Mouse (Mus musculus): ENCODE measurements around the gene Rasl12. TPM values are rescaled to one million over a fixed set of nuclear protein-coding genes. Genes with fewer than 3 reads are reported as not detected.
A peak's percentile ranks its signal among the peaks of the same experiment; 100 is the strongest.

Rasl12 gene
- 0.08 and 0.17 TPM in 2 replicates for polyA plus RNA-seq (2015; fragmentation: Nextera tagmentation; extraction: Ambion mirVana)

DNA sequence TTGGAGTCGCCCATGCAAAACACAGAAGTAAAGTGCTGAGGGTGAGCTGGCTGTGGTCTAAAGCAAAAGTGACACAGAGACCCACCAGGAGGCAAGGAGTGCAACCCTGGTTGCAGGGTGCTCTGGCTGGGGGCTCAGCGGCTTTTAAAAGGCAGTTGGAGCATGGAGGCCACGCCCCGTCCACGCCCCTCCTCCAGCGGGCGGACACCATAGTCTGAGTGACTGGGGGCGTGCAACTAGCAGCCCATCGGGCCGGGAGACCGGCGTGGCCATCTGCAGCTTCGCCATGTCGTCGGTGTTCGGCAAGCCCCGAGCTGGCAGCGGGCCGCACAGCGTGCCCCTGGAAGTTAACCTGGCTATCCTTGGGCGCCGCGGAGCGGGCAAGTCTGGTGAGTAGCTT is at the start of gene Rasl12:
Gene Rasl12, plus strand, starts transcription at position 228 of the 400 bp plus-strand sequence.
- no peaks in the 10 kb centered on the region for H3K9me3 ChIP-seq (ENCODE audit: low read length)
- peak; percentile 38; the same call in 1 of the 2 replicates for ATAC-seq
- H3K4me2 ChIP-seq (ENCODE audit: low read depth, low read length), result peak within 1 kb of the TSS; percentile 76
- DNase-seq, result peak; percentile 71
- H3K9ac ChIP-seq (replicated peaks), result peak within 1 kb of the TSS; percentile 39; the same call in 1 of the 2 replicates
- whole genome bisulfite sequencing (ENCODE audit: insufficient replicate concordance), result 3% methylated on average over 23 of the region's 24 CpGs
- TF ChIP-seq EP300 (IDR thresholded peaks at IDR 0.05; ENCODE audit: low read depth), result no peak
- TF ChIP-seq CTCF (IDR thresholded peaks at IDR 0.05; ENCODE audit: low read depth), result no peak
- no peaks in the 10 kb centered on the region for H3K36me3 ChIP-seq (replicated peaks; ENCODE audit: insufficient read depth, low read length)
- H3K27me3 ChIP-seq (ENCODE audit: insufficient read depth, low read length), result 0 out of 2 replicates have a peak, but pooled peaks cover 5% of the 10 kb centered on the region
- peak within 1 kb of the TSS; percentile 35 for H3K4me3 ChIP-seq (ENCODE audit: low read depth, low read length)
- H3K27ac ChIP-seq (ENCODE audit: low read depth), result no peak within 1 kb of the TSS
- H3K4me1 ChIP-seq (ENCODE audit: insufficient read depth), result peaks cover 13% of the 10 kb centered on the region

DNA sequence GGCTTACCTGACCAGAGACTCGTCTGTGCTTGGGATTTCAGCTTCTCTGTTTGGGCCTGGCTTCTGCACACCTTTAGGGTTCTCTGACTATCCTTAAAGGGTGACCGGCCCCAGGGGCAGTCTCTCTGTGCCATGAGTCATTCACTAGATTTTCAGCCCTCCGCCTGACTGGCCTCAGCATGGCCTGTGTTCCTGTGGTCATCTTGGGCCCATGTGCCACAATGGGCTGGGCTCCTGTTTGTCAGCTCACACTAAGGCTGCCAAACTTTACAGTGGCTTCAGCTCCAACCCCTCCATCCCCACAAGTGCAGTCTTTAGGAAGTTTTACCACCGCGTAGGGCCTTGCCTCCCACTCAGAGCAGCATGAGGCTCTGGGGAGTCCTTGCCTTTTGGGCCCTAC is 45.1 kb upstream of the Rasl12 start:
- peaks cover 38% of the 10 kb centered on the region for H3K36me3 ChIP-seq (replicated peaks; ENCODE audit: insufficient read depth, low read length)
- ATAC-seq (no peak), DNase-seq (no peak)
- TF ChIP-seq CTCF (IDR thresholded peaks at IDR 0.05; ENCODE audit: low read depth), result no peak
- no peak for TF ChIP-seq EP300 (IDR thresholded peaks at IDR 0.05; ENCODE audit: low read depth)
- H3K4me2 ChIP-seq (ENCODE audit: low read depth, low read length), result no peak overlapping the region
- no peaks in the 10 kb centered on the region for H3K9me3 ChIP-seq (ENCODE audit: low read length)
- H3K9ac ChIP-seq (replicated peaks), result no peak overlapping the region; the same call in 1 of the 2 replicates
- no peak overlapping the region for H3K4me3 ChIP-seq (ENCODE audit: low read depth, low read length)
- 85% methylated on average over 5 of the region's 5 CpGs for WGBS (ENCODE audit: insufficient replicate concordance)
- H3K27me3 ChIP-seq (ENCODE audit: insufficient read depth, low read length), result no peaks in the 10 kb centered on the region
- peaks cover 9% of the 10 kb centered on the region for H3K4me1 ChIP-seq (ENCODE audit: insufficient read depth)
- H3K27ac ChIP-seq (ENCODE audit: low read depth), result no peak overlapping the region

DNA sequence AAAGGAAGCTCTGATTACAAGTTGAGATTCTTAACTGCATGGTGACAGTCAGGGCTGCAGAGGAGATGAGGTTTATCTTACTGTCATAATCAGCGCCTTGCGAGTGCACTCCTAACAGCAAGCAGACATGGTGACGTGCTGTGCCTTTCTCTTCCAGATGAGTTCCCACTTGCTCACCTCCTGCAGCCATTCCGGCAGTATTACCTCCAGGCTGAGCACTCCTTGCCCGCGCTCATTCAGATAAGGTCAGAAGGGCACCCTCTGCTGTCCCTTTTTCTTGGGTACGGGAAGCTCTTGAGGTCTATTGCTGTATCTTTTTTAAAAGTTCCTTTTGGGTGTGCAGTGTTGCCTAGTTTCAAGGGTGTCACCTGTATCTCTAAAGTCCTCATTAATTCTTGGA is 41.7 kb upstream of the Rasl12 start:
- Histone ChIP-seq H3K4me2 (ENCODE audit: low read depth, low read length) (no peak overlapping the region), H3K36me3 (replicated peaks; ENCODE audit: insufficient read depth, low read length) (peaks cover 64% of the 10 kb centered on the region), H3K27ac (ENCODE audit: low read depth) (no peak overlapping the region), H3K4me1 (ENCODE audit: insufficient read depth) (no peaks in the 10 kb centered on the region), H3K9me3 (ENCODE audit: low read length) (no peaks in the 10 kb centered on the region), H3K9ac (replicated peaks) (no peak overlapping the region), H3K4me3 (ENCODE audit: low read depth, low read length) (no peak overlapping the region), H3K27me3 (ENCODE audit: insufficient read depth, low read length) (no peaks in the 10 kb centered on the region)
- no peak for TF ChIP-seq EP300 (IDR thresholded peaks at IDR 0.05; ENCODE audit: low read depth)
- no peak for TF ChIP-seq CTCF (IDR thresholded peaks at IDR 0.05; ENCODE audit: low read depth)
- DNase-seq, result no peak
- no peak for ATAC-seq
- 87% methylated on average over 7 of the region's 7 CpGs for WGBS (ENCODE audit: insufficient replicate concordance)

DNA sequence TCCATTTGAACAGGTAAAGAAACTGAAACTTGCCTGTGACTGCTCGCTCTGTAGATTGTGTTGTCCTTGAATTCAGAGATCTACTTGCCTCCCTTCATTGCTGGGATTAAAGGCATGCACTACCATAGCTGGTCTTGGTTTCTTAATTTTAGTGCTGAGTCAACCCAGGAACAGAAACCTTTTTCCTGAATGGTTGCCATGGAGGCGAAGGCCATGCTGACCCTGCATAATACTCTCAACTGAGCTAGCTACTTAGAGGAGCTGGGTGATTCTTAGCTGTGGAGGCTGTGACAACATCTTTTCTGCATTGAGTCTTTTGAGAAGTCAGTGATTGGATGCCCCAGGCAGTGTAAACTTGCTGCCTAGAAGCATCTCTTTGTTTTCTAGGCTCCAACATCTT is 41.3 kb upstream of the Rasl12 start:
- TF ChIP-seq EP300 (IDR thresholded peaks at IDR 0.05; ENCODE audit: low read depth) (no peak), CTCF (IDR thresholded peaks at IDR 0.05; ENCODE audit: low read depth) (no peak)
- H3K27ac ChIP-seq (ENCODE audit: low read depth), result no peak overlapping the region
- peaks cover 65% of the 10 kb centered on the region for H3K36me3 ChIP-seq (replicated peaks; ENCODE audit: insufficient read depth, low read length)
- no peak for DNase-seq
- H3K4me2 ChIP-seq (ENCODE audit: low read depth, low read length), result no peak overlapping the region
- no peaks in the 10 kb centered on the region for H3K27me3 ChIP-seq (ENCODE audit: insufficient read depth, low read length)
- H3K9me3 ChIP-seq (ENCODE audit: low read length), result no peaks in the 10 kb centered on the region
- ATAC-seq, result no peak
- H3K4me1 ChIP-seq (ENCODE audit: insufficient read depth), result no peaks in the 10 kb centered on the region
- no peak overlapping the region for H3K9ac ChIP-seq (replicated peaks)
- no peak overlapping the region for H3K4me3 ChIP-seq (ENCODE audit: low read depth, low read length)
- 83% methylated on average over 2 of the region's 2 CpGs for WGBS (ENCODE audit: insufficient replicate concordance)

DNA sequence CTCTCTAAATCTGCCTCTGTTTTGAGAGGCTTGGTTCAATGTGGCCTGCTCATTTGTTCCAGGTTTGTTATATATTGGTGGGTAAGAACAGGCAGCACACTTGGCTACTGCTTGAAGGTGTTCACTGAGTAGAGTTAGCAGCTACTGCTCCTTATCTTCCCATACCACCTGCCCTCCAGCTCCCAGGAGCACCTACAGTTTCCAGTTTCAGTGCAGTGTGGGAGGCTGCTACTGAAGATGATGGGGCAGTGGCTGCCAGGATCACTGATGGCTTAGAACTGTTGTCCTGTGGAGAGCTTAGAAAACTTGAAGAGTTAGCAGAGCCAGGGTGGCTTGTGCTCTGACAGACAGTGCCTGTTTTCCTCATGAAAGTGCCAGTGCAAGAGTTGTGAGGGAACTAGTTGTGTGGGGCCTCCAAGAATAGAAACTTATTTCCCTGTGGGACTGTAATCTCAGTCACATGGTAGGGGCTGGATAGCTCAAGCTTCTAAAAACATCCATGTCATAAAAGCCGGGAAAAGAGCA is 39.3 kb upstream of the Rasl12 start:
- H3K27me3 ChIP-seq (ENCODE audit: insufficient read depth, low read length), result no peaks in the 10 kb centered on the region
- DNase-seq, result no peak
- H3K27ac ChIP-seq (ENCODE audit: low read depth), result no peak overlapping the region
- no peak overlapping the region for H3K4me3 ChIP-seq (ENCODE audit: low read depth, low read length)
- H3K4me2 ChIP-seq (ENCODE audit: low read depth, low read length), result no peak overlapping the region
- no peaks in the 10 kb centered on the region for H3K4me1 ChIP-seq (ENCODE audit: insufficient read depth)
- no peak overlapping the region for H3K9ac ChIP-seq (replicated peaks)
- ATAC-seq, result peak; percentile 56
- 72% methylated on average over 1 of the region's 1 CpGs for WGBS (ENCODE audit: insufficient replicate concordance)
- H3K9me3 ChIP-seq (ENCODE audit: low read length), result no peaks in the 10 kb centered on the region
- TF ChIP-seq CTCF (IDR thresholded peaks at IDR 0.05; ENCODE audit: low read depth), result no peak
- no peak for TF ChIP-seq EP300 (IDR thresholded peaks at IDR 0.05; ENCODE audit: low read depth)
- peaks cover 65% of the 10 kb centered on the region for H3K36me3 ChIP-seq (replicated peaks; ENCODE audit: insufficient read depth, low read length)

DNA sequence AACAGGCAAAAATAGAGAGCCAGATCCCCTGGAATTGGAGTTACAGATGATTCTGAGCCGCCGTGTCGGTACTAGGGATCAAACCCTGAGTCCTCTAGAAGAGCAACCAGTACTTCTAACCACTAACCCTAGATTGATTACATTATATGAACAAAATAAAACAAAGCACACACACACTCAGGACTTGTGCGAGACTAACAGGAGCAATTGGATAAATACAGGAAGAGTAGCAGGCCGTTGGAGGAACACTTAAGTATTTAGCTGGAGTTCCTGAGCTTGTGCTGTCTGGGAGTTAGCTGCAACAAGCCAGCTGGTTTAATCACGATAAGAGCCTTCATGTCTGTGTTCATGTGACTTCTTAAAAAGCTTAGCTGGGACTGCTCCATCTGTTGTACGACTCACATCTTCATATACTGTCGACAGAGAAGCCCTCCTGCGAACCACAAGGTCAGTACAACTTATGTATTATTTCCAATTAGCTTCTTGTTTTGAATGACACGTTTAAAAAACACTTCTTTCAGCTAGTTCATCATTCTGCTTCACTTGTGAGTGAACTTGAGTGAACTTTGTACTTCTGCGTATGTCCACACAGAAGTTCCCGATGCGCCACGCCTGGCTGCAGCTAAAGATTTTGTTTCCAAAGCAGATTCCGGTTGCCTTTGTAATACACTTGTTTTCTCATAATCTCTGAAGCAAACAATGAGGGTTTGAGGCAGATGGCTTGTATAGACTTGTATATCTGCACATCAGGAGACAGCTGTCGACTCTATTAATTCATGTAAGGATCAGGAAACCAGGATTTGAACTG is 37.5 kb upstream of the Rasl12 start, which contains the start of gene Ubap1l:
Gene Ubap1l, plus strand, starts transcription at position 401 of the 808 bp plus-strand sequence.
- H3K4me3 ChIP-seq (ENCODE audit: low read depth, low read length), result no peak within 1 kb of the TSS
- H3K4me1 ChIP-seq (ENCODE audit: insufficient read depth), result no peaks in the 10 kb centered on the region
- no peaks in the 10 kb centered on the region for H3K9me3 ChIP-seq (ENCODE audit: low read length)
- TF ChIP-seq CTCF (IDR thresholded peaks at IDR 0.05; ENCODE audit: low read depth) (no peak), EP300 (IDR thresholded peaks at IDR 0.05; ENCODE audit: low read depth) (no peak)
- no peak within 1 kb of the TSS for H3K4me2 ChIP-seq (ENCODE audit: low read depth, low read length)
- H3K27ac ChIP-seq (ENCODE audit: low read depth), result peak within 1 kb of the TSS; percentile 44; the same call in 1 of the 2 replicates
- ATAC-seq (0 out of 2 replicates have a peak, but pooled peaks have one; percentile 17), DNase-seq (no peak)
- no peak within 1 kb of the TSS for H3K9ac ChIP-seq (replicated peaks)
- H3K27me3 ChIP-seq (ENCODE audit: insufficient read depth, low read length), result no peaks in the 10 kb centered on the region
- H3K36me3 ChIP-seq (replicated peaks; ENCODE audit: insufficient read depth, low read length), result peaks cover 51% of the 10 kb centered on the region
- WGBS (ENCODE audit: insufficient replicate concordance), result 78% methylated on average over 16 of the region's 16 CpGs
